8 mouse cellular contexts compared by ENCODE assay signal in genomic region chr4:155784081-155784701, GRCm38 (mm10). TPM values are rescaled to one million over a fixed set of nuclear protein-coding genes. Genes with fewer than 3 reads are reported as not detected.
DNase-seq lines count a peak whose midpoint lies in the region; ATAC-seq lines count a peak whose summit lies in the region.

No protein-coding gene starts in this region.

- peak overlapping the region; percentile 85 for H3K27ac ChIP-seq in intestine, embryonic 14.5 days (ENCODE audit: low read depth)
- peak overlapping the region; percentile 74 for H3K27ac ChIP-seq in limb, embryonic 12.5 days
- H3K27ac ChIP-seq in midbrain, embryonic 13.5 days: peak overlapping the region; percentile 88

- H3K9ac ChIP-seq in intestine, embryonic 14.5 days (ENCODE audit: low read length): peak overlapping the region; percentile 74
- H3K9ac ChIP-seq in limb, embryonic 12.5 days (replicated peaks): peak overlapping the region; percentile 80
- peak overlapping the region; percentile 88 for H3K9ac ChIP-seq in midbrain, embryonic 13.5 days (replicated peaks)

- H3K9me3 ChIP-seq in intestine, embryonic 14.5 days (ENCODE audit: control insufficient read depth, low read length): no peaks in the 10 kb centered on the region
- no peaks in the 10 kb centered on the region for H3K9me3 ChIP-seq in limb, embryonic 12.5 days
- no peaks in the 10 kb centered on the region for H3K9me3 ChIP-seq in midbrain, embryonic 13.5 days

- H3K4me1 ChIP-seq in intestine, embryonic 14.5 days (replicated peaks; ENCODE audit: control insufficient read depth, insufficient read depth, low read length): peaks cover 13% of the 10 kb centered on the region
- peaks cover 13% of the 10 kb centered on the region for H3K4me1 ChIP-seq in limb, embryonic 12.5 days (replicated peaks)
- H3K4me1 ChIP-seq in midbrain, embryonic 13.5 days (replicated peaks): peaks cover 12% of the 10 kb centered on the region; the same call in 1 of the 2 replicates

- DNase-seq in layer of hippocampus, adult 11-12 months (ENCODE audit: low spot score): peak; percentile 72
- no peak for DNase-seq in layer of hippocampus, adult 9-10 months (ENCODE audit: low spot score)
- peak; percentile 90 for DNase-seq in embryo, embryonic 11 days
- DNase-seq in gastrocnemius, postnatal 25 days: peak; percentile 81
- DNase-seq in intestine, embryonic 14.5 days (ENCODE audit: low spot score): peak; percentile 94
- peak; percentile 70 for DNase-seq in spleen, adult 12 weeks (ENCODE audit: low spot score)

- H3K4me3 ChIP-seq in intestine, embryonic 14.5 days (ENCODE audit: low read depth, low read length): peak overlapping the region; percentile 71
- H3K4me3 ChIP-seq in limb, embryonic 12.5 days (replicated peaks): peak overlapping the region; percentile 61
- H3K4me3 ChIP-seq in midbrain, embryonic 13.5 days (replicated peaks): peak overlapping the region; percentile 58

- WGBS in intestine, embryonic 14.5 days: under 1% methylated on average over 52 of the region's 52 CpGs
- WGBS in limb, embryonic 12.5 days: under 1% methylated on average over 52 of the region's 52 CpGs
- WGBS in midbrain, embryonic 13.5 days: under 1% methylated on average over 51 of the region's 52 CpGs

- no peaks in the 10 kb centered on the region for H3K27me3 ChIP-seq in intestine, embryonic 14.5 days (replicated peaks; ENCODE audit: control insufficient read depth, insufficient read depth, low read length)
- no peaks in the 10 kb centered on the region for H3K27me3 ChIP-seq in limb, embryonic 12.5 days
- H3K27me3 ChIP-seq in midbrain, embryonic 13.5 days: no peaks in the 10 kb centered on the region

- H3K36me3 ChIP-seq in intestine, embryonic 14.5 days (ENCODE audit: control insufficient read depth, insufficient read depth, low read length): no peaks in the 10 kb centered on the region
- H3K36me3 ChIP-seq in limb, embryonic 12.5 days: no peaks in the 10 kb centered on the region
- H3K36me3 ChIP-seq in midbrain, embryonic 13.5 days: no peaks in the 10 kb centered on the region

- H3K4me2 ChIP-seq in intestine, embryonic 14.5 days (ENCODE audit: low read length): peak overlapping the region; percentile 71
- peak overlapping the region; percentile 71 for H3K4me2 ChIP-seq in limb, embryonic 12.5 days
- H3K4me2 ChIP-seq in midbrain, embryonic 13.5 days (replicated peaks): peak overlapping the region; percentile 76

- ATAC-seq in intestine, embryonic 14.5 days (replicated peaks; ENCODE audit: low FRiP score, low TSS enrichment, low read depth): peak; percentile 84
- peak; percentile 70 for ATAC-seq in limb, embryonic 12.5 days (ENCODE audit: insufficient number of reproducible peaks, insufficient read depth, low FRiP score, low TSS enrichment, low read depth)
- ATAC-seq in midbrain, embryonic 13.5 days: peak; percentile 90

RNA-seq across cellular contexts. Expression of gene Tmem88b, which starts 1.5 kb away (rescaled TPM):
- total RNA-seq in gastrocnemius, postnatal 25 days (2021): under 1 TPM; 0.88 to 0.92 TPM
- 0.55 and 0.69 TPM in 2 replicates for polyA plus RNA-seq in intestine, embryonic 14.5 days (2014; fragmentation: Nextera tagmentation; extraction: Ambion mirVana)
- polyA plus RNA-seq in limb, embryonic 12.5 days (2016; fragmentation: Nextera tagmentation; extraction: Ambion mirVana): 0.50 and 0.91 TPM in 2 replicates
- polyA plus RNA-seq in midbrain, embryonic 13.5 days (2015; fragmentation: Nextera tagmentation; extraction: Ambion mirVana): 0.40 and 0.58 TPM in 2 replicates

RNA-seq across cellular contexts. Expression of gene Ankrd65, which starts 6.0 kb away (rescaled TPM):
- not detected for total RNA-seq in gastrocnemius, postnatal 25 days (2021)
- polyA plus RNA-seq in intestine, embryonic 14.5 days (2014; fragmentation: Nextera tagmentation; extraction: Ambion mirVana): not detected in 2 replicates
- 0.18 TPM in 1 of 2 replicates, not detected in the other for polyA plus RNA-seq in limb, embryonic 12.5 days (2016; fragmentation: Nextera tagmentation; extraction: Ambion mirVana)
- polyA plus RNA-seq in midbrain, embryonic 13.5 days (2015; fragmentation: Nextera tagmentation; extraction: Ambion mirVana): not detected in 2 replicates

RNA-seq across cellular contexts. Expression of gene Vwa1, which starts 9.7 kb away (rescaled TPM):
- total RNA-seq in gastrocnemius, postnatal 25 days (2021): 1 to 10 TPM; 5.0 to 5.4 TPM
- 16.4 and 16.6 TPM in 2 replicates for polyA plus RNA-seq in intestine, embryonic 14.5 days (2014; fragmentation: Nextera tagmentation; extraction: Ambion mirVana)
- 8.3 and 8.8 TPM in 2 replicates for polyA plus RNA-seq in limb, embryonic 12.5 days (2016; fragmentation: Nextera tagmentation; extraction: Ambion mirVana)
- polyA plus RNA-seq in midbrain, embryonic 13.5 days (2015; fragmentation: Nextera tagmentation; extraction: Ambion mirVana): 18.7 and 20.9 TPM in 2 replicates

RNA-seq across cellular contexts. Expression of gene Mrpl20, which starts 18.5 kb away (rescaled TPM):
- total RNA-seq in gastrocnemius, postnatal 25 days (2021): 10 to 100 TPM; 45.1 to 47.7 TPM
- 237 and 246 TPM in 2 replicates for polyA plus RNA-seq in intestine, embryonic 14.5 days (2014; fragmentation: Nextera tagmentation; extraction: Ambion mirVana)
- polyA plus RNA-seq in limb, embryonic 12.5 days (2016; fragmentation: Nextera tagmentation; extraction: Ambion mirVana): 217 and 228 TPM in 2 replicates
- 259 and 262 TPM in 2 replicates for polyA plus RNA-seq in midbrain, embryonic 13.5 days (2015; fragmentation: Nextera tagmentation; extraction: Ambion mirVana)

RNA-seq across cellular contexts. Expression of gene Atad3a, which starts 23.3 kb away (rescaled TPM):
- total RNA-seq in gastrocnemius, postnatal 25 days (2021): 10 to 100 TPM; 26.3 to 31.4 TPM
- polyA plus RNA-seq in intestine, embryonic 14.5 days (2014; fragmentation: Nextera tagmentation; extraction: Ambion mirVana): 134 and 136 TPM in 2 replicates
- 104 and 108 TPM in 2 replicates for polyA plus RNA-seq in limb, embryonic 12.5 days (2016; fragmentation: Nextera tagmentation; extraction: Ambion mirVana)
- polyA plus RNA-seq in midbrain, embryonic 13.5 days (2015; fragmentation: Nextera tagmentation; extraction: Ambion mirVana): 82.1 and 84.8 TPM in 2 replicates
